Mouse (Mus musculus): ENCODE measurements around the gene Tgfb1i1. TPM values are rescaled to one million over a fixed set of nuclear protein-coding genes. Genes with fewer than 3 reads are reported as not detected.

The Tgfb1i1 gene
- polyA plus RNA-seq (2012; rRNA removed), result 45.5 and 48.1 TPM in 2 replicates

GRCm38 (mm10) chr7:128246496-128247391 is at the start of gene Tgfb1i1:
Gene Tgfb1i1, plus strand, starts transcription at chr7:128246812.
- no peak for DNase-seq (ENCODE audit: low read depth)

- no peak for DNase-seq (ENCODE audit: low read depth)
Measured at GRCm38 (mm10) chr7:128201607-128202006, 45.0 kb upstream of the Tgfb1i1 start.

GRCm38 (mm10) chr7:128203071-128203470 is 43.5 kb upstream of the Tgfb1i1 start:
- no peak for DNase-seq (ENCODE audit: low read depth)

- DNase-seq (ENCODE audit: low read depth), result no peak
Measured at GRCm38 (mm10) chr7:128204179-128204578, 42.4 kb upstream of the Tgfb1i1 start.

- DNase-seq (ENCODE audit: low read depth), result no peak
Measured at GRCm38 (mm10) chr7:128205695-128206094, 40.9 kb upstream of the Tgfb1i1 start.

- no peak for DNase-seq (ENCODE audit: low read depth)
Measured at GRCm38 (mm10) chr7:128206152-128206551, 40.5 kb upstream of the Tgfb1i1 start, which contains the start of gene Cox6a2. Gene Cox6a2, minus strand, starts transcription at chr7:128206387.

DNA sequence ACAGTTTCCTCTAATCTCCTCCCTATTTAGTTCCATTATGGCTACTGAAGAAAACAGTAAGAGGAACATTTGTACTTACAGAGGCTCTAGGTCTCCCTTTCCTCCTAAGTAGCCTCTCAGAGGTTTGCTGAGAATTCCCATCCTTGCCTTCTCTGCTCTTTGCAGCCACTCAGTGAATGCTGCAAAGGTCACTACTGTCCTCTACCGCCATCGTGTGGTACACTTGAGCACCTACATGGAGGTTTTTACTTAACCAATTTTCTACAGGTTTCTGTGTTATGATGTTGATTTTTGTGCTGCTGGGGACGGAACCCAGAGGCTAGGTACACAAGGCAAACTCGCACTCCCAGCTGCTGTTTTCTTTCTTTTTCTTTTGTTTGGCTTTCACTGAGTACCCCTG is 38.4 kb upstream of the Tgfb1i1 start:
- DNase-seq (ENCODE audit: low read depth), result no peak

DNA sequence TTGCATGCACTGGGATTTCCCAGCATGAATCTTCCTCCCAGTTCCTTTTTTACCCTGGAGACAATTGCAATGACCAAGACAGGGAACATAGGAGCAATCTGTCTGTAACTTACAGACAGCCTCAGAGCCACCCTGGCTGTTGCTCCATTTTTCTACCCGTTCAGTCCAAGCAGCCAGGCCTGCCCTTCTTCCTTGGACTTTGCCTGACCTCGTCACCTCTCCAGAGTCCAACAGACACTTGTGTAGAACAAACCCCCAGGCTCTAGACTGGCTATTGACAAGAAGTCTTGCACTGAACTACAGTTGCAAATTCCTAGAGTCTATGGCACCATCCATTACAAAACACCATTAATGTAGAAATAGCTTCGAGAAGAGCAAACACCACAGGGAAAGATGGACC is 36.8 kb upstream of the Tgfb1i1 start:
- DNase-seq (ENCODE audit: low read depth), result peak; percentile 44

- DNase-seq (ENCODE audit: low read depth), result no peak
Measured at GRCm38 (mm10) chr7:128219952-128220351, 26.7 kb upstream of the Tgfb1i1 start.

GRCm38 (mm10) chr7:128220936-128221335 is 25.7 kb upstream of the Tgfb1i1 start:
- DNase-seq (ENCODE audit: low read depth), result no peak

DNA sequence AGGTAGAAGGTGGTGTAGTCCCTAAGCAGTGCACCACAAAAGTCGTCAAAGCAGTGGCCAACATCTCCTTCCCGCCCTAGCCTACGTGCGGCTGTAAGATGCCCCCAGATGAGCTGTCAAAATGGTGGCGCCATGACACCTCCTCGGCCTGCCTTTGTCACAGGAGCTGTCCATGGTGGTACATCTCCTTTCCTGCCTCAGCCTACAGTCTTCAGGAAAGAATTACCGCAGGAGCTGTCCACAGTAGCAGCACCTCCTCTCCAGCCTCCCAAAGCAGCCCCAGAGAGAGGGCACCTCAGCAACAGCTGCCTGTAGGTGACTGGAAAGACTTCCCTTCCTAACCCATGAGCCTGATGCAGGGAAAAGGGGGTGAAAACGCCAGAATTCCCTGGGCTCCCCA is 14.9 kb upstream of the Tgfb1i1 start:
- DNase-seq (ENCODE audit: low read depth), result no peak

DNA sequence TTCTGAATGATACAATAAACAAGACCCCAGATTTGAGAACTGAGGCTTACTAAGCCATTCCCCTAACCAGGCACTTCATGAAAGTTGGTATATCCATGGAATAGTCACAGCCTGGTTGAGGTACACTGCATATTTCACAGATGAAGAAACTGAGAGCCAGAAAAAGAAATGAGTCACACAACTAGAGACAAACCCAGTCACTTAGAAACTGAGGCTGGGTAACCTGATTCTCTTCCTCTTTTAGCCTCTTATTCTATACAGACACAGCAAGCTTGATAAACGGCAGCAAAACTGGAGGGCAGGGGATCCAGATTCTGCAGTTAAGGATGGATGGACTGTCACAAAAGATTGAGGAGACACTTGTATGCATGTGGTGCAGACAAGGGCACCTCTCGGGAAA is 11.8 kb upstream of the Tgfb1i1 start:
- no peak for DNase-seq (ENCODE audit: low read depth)

- DNase-seq (ENCODE audit: low read depth), result no peak
Measured at GRCm38 (mm10) chr7:128235481-128235880, 11.1 kb upstream of the Tgfb1i1 start.

- DNase-seq (ENCODE audit: low read depth), result no peak
Measured at GRCm38 (mm10) chr7:128236426-128236825, 10.2 kb upstream of the Tgfb1i1 start.

- DNase-seq (ENCODE audit: low read depth), result no peak
Measured at GRCm38 (mm10) chr7:128236856-128237592, 9.6 kb upstream of the Tgfb1i1 start, which contains the start of gene Armc5. Gene Armc5, plus strand, starts transcription at chr7:128237342.

DNA sequence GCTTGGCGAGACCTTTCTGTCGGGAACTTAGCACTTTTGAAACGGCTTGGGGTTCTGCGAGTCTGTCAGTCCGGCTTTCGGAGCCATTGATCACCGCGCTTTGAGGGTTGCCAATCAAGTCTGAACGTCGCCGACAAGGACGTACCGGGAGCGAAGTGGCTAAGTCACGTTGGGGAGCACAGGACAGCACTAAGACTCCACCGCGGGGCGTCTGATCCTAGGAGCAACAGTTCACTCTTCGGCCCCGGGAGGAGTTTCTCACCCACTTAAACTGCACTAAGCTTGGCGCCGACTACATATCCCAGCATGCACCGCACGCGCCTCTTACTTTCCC is 9.1 kb upstream of the Tgfb1i1 start:
- no peak for DNase-seq (ENCODE audit: low read depth)

DNA sequence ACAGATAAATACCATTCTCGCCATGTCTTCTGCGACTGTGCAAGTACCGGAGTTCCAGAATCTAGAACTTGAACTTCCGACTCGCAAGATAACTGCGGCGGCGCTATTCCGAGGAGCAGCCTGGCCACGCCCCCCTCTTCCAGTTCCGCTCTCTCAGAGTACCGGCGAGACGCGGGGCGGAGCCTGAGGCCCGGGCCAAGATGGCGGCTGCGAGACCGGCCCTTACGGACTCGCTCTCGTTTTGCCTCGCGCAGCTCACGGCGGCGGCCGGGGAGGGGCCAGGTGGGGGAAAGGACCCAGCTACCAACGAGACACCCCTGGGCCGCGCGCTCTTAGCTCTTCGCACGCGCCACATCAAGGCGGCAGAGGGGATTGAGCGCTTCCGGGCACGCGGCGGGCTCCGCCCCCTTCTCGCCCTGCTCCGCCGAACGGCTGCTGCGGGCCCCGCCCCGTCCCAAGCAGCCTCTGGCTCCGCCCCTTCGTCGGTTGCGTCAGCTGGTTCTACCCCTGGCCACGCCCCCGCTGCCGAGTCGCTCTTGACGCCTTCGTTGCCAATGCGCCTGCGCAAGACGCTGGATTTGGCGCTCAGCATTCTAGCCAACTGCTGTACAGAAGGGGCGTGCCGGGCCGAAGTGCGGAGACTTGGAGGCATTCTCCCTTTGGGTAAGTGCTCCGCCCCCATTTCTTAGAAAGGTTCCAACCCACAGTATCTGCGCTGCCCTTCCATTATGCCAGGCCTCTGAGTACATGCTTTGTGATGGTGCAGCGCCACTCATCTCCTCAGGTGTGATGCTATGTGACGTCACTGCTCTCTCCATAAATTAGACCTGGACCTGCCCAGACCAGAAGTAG is 8.5 kb upstream of the Tgfb1i1 start, which contains the start of gene 9130023H24Rik:
TSS of gene 9130023H24Rik (minus strand) at position 105 of the 852 bp plus-strand sequence.
- peak; percentile 79 for DNase-seq (ENCODE audit: low read depth)

DNA sequence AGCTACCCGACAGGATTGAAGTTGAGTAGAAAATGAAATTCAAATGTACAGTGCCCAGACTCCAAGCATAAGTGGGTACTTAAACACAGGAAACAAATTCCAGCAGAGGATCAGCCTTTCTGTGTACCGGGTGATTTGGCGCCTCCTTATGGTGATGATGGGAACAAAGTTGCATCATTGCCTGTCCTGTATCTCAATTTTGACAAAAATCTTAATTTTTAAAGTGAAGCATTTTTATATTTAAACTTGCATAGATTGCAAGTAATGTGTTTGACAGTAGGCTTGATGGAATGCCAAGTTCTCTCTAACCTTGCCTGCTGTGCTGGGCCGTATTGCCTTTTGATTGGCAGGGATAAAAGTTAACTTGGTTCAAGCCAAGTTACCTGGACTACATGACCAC is 7.6 kb upstream of the Tgfb1i1 start:
- no peak for DNase-seq (ENCODE audit: low read depth)

DNA sequence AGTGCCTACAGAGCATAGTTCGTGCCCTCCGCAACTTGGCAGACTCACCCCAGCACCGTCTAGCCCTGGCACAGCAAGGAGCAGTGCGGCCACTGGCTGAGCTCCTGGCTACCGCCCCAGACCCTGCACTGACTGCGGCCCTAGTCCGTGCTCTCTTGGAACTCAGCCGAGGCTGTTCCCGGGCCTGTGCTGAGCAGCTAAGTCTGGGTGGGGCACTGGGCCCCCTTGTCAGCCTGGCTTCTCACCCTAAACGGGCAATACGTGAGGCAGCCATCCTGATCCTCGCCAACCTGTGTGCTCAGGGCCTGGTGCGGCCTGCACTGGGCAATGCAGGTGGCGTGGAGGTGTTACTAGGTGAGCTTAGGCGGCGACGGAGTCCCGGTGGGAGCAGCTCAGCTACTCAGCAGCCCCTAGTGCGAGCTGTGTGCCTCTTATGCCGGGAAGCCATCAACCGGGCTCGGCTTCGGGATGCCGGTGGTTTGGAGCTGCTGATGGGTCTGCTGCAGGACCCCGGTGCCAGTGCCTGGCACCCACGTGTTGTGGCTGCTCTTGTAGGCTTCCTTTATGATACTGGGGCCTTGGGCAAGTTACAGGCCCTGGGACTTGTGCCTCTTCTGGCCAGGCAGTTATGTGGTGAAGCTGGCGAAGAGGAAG is 6.4 kb upstream of the Tgfb1i1 start:
- no peak for DNase-seq (ENCODE audit: low read depth)

DNA sequence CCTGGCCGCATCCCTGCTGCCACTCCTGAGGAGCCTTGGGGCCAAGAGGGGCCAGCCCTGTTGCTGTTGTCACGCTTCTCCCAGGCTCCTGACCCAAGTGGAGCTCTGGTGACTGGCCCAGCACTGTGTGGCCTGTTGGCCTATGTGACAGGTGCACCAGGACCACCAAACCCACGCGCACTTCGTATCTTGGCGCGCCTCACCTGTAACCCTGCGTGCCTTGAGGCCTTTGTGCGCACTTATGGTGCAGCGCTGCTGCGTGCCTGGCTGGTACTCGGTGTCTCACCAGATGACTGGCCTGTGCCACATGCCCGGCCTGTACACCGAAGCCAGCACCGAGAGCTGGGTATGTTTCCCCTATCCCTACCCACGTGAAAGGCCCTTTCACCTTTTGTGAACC is 4.3 kb upstream of the Tgfb1i1 start:
- no peak for DNase-seq (ENCODE audit: low read depth)

DNA sequence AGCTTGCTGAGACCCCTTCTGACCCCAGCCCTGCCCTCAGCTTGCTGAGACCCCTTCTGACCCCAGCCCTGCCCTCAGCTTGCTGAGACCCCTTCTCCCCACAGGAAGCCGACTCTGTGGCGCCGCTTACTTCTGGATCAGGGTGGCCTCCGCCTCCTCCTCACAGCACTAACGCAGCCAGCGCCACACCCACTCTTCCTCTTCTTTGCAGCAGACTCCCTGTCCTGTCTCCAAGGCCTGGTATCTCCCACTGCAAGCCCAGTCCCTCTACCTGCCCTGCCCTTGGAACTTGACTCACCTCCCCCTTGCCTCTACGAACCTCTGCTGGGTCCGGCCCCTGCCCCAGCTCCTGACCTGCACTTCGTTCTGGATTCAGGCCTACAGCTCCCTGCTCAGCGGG is 2.7 kb upstream of the Tgfb1i1 start:
- no peak for DNase-seq (ENCODE audit: low read depth)

All from gonadal fat pad, adult 2 months (tissue).